Mouse (Mus musculus) C2C12 (cell line): Measurements from ENCODE around the gene Sertad4.

Experiments
- CEBPB ChIP-seq: IDR thresholded peaks from one replicate; pipeline ENCODE4 v1.6.1; 2011; ENCODE audit warnings: low read depth, mild to moderate bottlenecking, control low read depth, moderate library complexity
- CTCF ChIP-seq: IDR thresholded peaks from one replicate; pipeline ENCODE4 v1.5.1; 2011; ENCODE audit not compliant: control insufficient read depth, insufficient read depth, insufficient read length
- MAX ChIP-seq: IDR thresholded peaks from one replicate; pipeline ENCODE4 v1.6.1; 2011; ENCODE audit warnings: mild to moderate bottlenecking, control low read depth
- MYOG ChIP-seq: IDR thresholded peaks from one replicate; pipeline ENCODE4 v1.6.1; 2011; ENCODE audit not compliant: control insufficient read depth, insufficient read length; ENCODE audit errors: extremely low read depth
- USF1 ChIP-seq: IDR thresholded peaks from one replicate; pipeline ENCODE4 v1.6.1; 2011; ENCODE audit warnings: low read depth, mild to moderate bottlenecking, control low read depth, moderate library complexity

DNA sequence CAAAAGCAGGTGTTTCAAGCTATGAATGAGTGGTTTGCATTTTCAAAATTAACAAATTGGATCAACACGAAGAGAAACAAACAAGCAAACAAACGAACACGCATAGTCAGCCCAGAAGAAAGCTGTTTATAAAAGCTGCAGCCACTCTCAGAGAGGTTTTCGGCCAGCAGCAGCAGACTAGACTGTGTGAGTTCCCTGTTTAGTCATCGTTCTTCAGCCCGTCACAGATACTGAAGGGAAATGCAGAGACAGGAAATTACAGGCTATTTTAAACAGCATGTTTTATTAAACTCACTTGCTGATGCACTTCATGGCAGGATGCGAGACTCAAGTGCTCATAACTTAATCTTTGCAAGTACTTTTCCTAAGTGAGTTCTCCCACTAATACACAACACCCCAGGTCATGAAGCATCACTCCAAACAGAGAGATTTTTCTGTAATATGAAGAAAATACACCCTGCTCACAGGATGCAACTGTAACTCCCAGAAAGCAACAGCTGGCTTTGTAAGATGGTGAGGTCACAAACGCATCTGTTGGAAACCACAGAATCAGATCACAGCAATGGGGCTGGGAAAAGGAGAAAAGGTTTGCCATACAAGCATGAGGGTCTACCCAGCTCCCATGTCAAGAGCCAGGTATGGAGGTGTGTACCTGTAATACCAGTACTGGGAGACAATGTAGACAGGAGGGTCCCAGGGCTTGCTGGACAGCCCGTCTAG, 14.3 kb downstream of the Sertad4 start:
- no peak for TF ChIP-seq CTCF
- no peak for TF ChIP-seq CEBPB
- TF ChIP-seq MYOG, result no peak
- TF ChIP-seq USF1, result no peak
- TF ChIP-seq MAX, result no peak
